In the genomic region with DNA sequence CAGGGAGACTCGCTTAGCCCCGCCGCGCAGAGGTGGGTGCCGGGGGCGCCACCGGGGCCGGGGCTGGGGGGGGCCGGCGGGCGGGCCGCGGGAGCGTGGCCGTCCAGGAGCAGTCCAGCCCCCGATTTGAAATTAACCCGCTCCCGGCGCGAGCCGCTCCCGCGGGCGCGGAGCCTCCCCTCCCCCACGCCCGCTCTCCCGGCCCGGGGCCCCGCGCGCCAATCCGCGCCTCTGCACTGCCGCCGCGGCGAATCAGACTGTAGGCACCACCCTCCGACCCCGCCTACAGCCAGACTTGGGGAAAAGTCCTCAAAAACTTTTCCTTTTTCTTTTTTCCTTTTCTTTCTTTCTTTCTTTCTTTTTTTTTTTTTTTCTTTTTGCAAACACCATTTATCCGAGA, we compare ENCODE assay signal across 8 mouse cellular contexts. TPM values are rescaled to one million over a fixed set of nuclear protein-coding genes. Genes with fewer than 3 reads are reported as not detected.
A peak's percentile ranks its signal among the peaks of the same experiment; 100 is the strongest.
DNase-seq lines count a peak whose midpoint lies in the region; ATAC-seq and TF ChIP-seq lines count a peak whose summit lies in the region.

TSS of gene E2f8 (minus strand) at position 111 of the 400 bp plus-strand sequence.

- no peak for TF ChIP-seq RAD21 in CH12.LX (IDR thresholded peaks at IDR 0.05; ENCODE audit: low read depth, low read length)

- dilution Hi-C loops in CH12.LX (cut with MboI; ENCODE audit: extremely low pct_ligation_motif_present, extremely low pct_unique_long_range_greater_than_20kb, low sequenced_read_pairs), result no loop called here

- peaks cover 4 to 13% of the 10 kb centered on the region in 2 experiments; a peak in 3 of 4 replicates for H3K4me1 ChIP-seq in CH12.LX (ENCODE audit: control insufficient read depth in 1 of 2, insufficient read depth in 2 of 2)
- peaks cover 3% of the 10 kb centered on the region; the same call in 1 of the 2 replicates for H3K4me1 ChIP-seq in embryonic facial prominence, embryonic 14.5 days (ENCODE audit: control insufficient read depth, insufficient read depth, low read length)
- peaks cover 12 to 17% of the 10 kb centered on the region in 2 experiments for H3K4me1 ChIP-seq in heart, embryonic 14.5 days (ENCODE audit: control insufficient read depth in 2 of 2, insufficient read depth in 2 of 2, low read length in 2 of 2)
- 0 out of 2 replicates have a peak, but pooled peaks cover 4% of the 10 kb centered on the region for H3K4me1 ChIP-seq in kidney, postnatal 0 days (replicated peaks; ENCODE audit: insufficient read depth, low read length)

- no peak for TF ChIP-seq EP300 in CH12.LX (IDR thresholded peaks at IDR 0.05; ENCODE audit: low read length)

- peak; percentile 48 for DNase-seq in CH12.LX (ENCODE audit: extremely low read depth)
- peak; percentile 91 for DNase-seq in adrenal gland, postnatal 14 days
- peak; percentile 93 for DNase-seq in embryonic facial prominence, embryonic 14.5 days (ENCODE audit: low spot score)
- DNase-seq in kidney, postnatal 0 days (ENCODE audit: low spot score), result peak; percentile 90
- DNase-seq in lung, postnatal 4 days, result peak; percentile 82 to 88
- peak; percentile 77 for DNase-seq in spleen, adult 12 weeks (ENCODE audit: low spot score)
- no peak for DNase-seq in frontal cortex, postnatal 36 days (ENCODE audit: low spot score in 2 of 2)

- no peak; the same call in 1 of the 2 replicates for TF ChIP-seq POLR2A in CH12.LX (IDR thresholded peaks at IDR 0.05; ENCODE audit: low read depth, low read length)

- in situ Hi-C loops in CH12.LX (cut with MboI; ENCODE audit: low pct_ligation_motif_present, low pct_unique_long_range_greater_than_20kb, low sequenced_read_pairs), result no loop called here

- H3K9me3 ChIP-seq in CH12.LX (replicated peaks; ENCODE audit: low read length), result no peaks in the 10 kb centered on the region
- no peaks in the 10 kb centered on the region for H3K9me3 ChIP-seq in embryonic facial prominence, embryonic 14.5 days (ENCODE audit: control insufficient read depth, low read length)
- no peaks in the 10 kb centered on the region for H3K9me3 ChIP-seq in heart, embryonic 14.5 days (ENCODE audit: control insufficient read depth, low read length)
- no peaks in the 10 kb centered on the region for H3K9me3 ChIP-seq in kidney, postnatal 0 days (replicated peaks; ENCODE audit: low read length)

- peak within 1 kb of the TSS; percentile 95 for H3K9ac ChIP-seq in CH12.LX (ENCODE audit: insufficient read depth, low read depth)
- H3K9ac ChIP-seq in embryonic facial prominence, embryonic 14.5 days (ENCODE audit: low read depth, low read length), result peak within 1 kb of the TSS; percentile 86
- peak within 1 kb of the TSS; percentile 90 for H3K9ac ChIP-seq in heart, embryonic 14.5 days (ENCODE audit: low read length)
- peak within 1 kb of the TSS; percentile 78 for H3K9ac ChIP-seq in kidney, postnatal 0 days (ENCODE audit: low read depth, low read length)

- no peak for TF ChIP-seq CTCF in CH12.LX (conservative IDR thresholded peaks at IDR 0.05 in 1 of 2, IDR thresholded peaks at IDR 0.05 in 1 of 2; ENCODE audit: low read depth in 2 of 2, low read length in 2 of 2)
- TF ChIP-seq CTCF in kidney, postnatal 0 days (IDR thresholded peaks at IDR 0.05; ENCODE audit: low read depth), result no peak

- peak within 1 kb of the TSS; percentile 66 to 87 (median 70) for H3K4me3 ChIP-seq in CH12.LX (replicated peaks in 1 of 3; ENCODE audit: low read depth in 2 of 3, low read length in 2 of 3, poor library complexity in 1 of 3)
- H3K4me3 ChIP-seq in embryonic facial prominence, embryonic 14.5 days (ENCODE audit: low read depth, low read length), result peak within 1 kb of the TSS; percentile 91
- peak within 1 kb of the TSS; percentile 66 to 75 for H3K4me3 ChIP-seq in heart, embryonic 14.5 days (ENCODE audit: control insufficient read depth in 1 of 2, insufficient read depth in 1 of 2, low read depth in 1 of 2, low read length in 2 of 2)
- H3K4me3 ChIP-seq in kidney, postnatal 0 days (replicated peaks; ENCODE audit: low read depth, low read length), result peak within 1 kb of the TSS; percentile 87

- 0% methylated on average over 7 of the region's 41 CpGs for WGBS in embryonic facial prominence, embryonic 14.5 days
- under 1% methylated on average over 37 of the region's 41 CpGs for WGBS in heart, embryonic 14.5 days
- WGBS in kidney, postnatal 0 days, result under 1% methylated on average over 39 of the region's 41 CpGs

- peaks cover 8 to 20% of the 10 kb centered on the region in 2 experiments for H3K36me3 ChIP-seq in CH12.LX (replicated peaks in 1 of 2; ENCODE audit: control insufficient read depth in 1 of 2, insufficient read depth in 1 of 2, low read length in 1 of 2)
- H3K36me3 ChIP-seq in embryonic facial prominence, embryonic 14.5 days (ENCODE audit: control insufficient read depth, insufficient read depth, low read length), result peaks cover 14% of the 10 kb centered on the region; the same call in 1 of the 2 replicates
- peaks cover 21% of the 10 kb centered on the region for H3K36me3 ChIP-seq in heart, embryonic 14.5 days (ENCODE audit: control insufficient read depth, insufficient read depth, low read length)
- H3K36me3 ChIP-seq in kidney, postnatal 0 days (ENCODE audit: insufficient read depth, low read length), result no peaks in the 10 kb centered on the region

- peak within 1 kb of the TSS; percentile 29; the same call in 1 of the 2 replicates for H3K27ac ChIP-seq in CH12.LX (ENCODE audit: insufficient read depth, low read depth)
- H3K27ac ChIP-seq in embryonic facial prominence, embryonic 14.5 days (replicated peaks; ENCODE audit: low read depth, low read length), result peak within 1 kb of the TSS; percentile 88
- peak within 1 kb of the TSS; percentile 80 to 86 for H3K27ac ChIP-seq in heart, embryonic 14.5 days (replicated peaks in 1 of 2; ENCODE audit: control insufficient read depth in 1 of 2, insufficient read depth in 1 of 2, low read depth in 2 of 2, low read length in 2 of 2)
- H3K27ac ChIP-seq in kidney, postnatal 0 days, result peak within 1 kb of the TSS; percentile 73

- peaks cover 46% of the 10 kb centered on the region for H3K27me3 ChIP-seq in CH12.LX (replicated peaks)
- 0 out of 2 replicates have a peak, but pooled peaks cover 10% of the 10 kb centered on the region for H3K27me3 ChIP-seq in embryonic facial prominence, embryonic 14.5 days (replicated peaks; ENCODE audit: control insufficient read depth, insufficient read depth, low read length)
- H3K27me3 ChIP-seq in heart, embryonic 14.5 days (ENCODE audit: control insufficient read depth, insufficient read depth, low read length), result no peaks in the 10 kb centered on the region
- no peaks in the 10 kb centered on the region for H3K27me3 ChIP-seq in kidney, postnatal 0 days (ENCODE audit: insufficient read depth, low read length)

- ATAC-seq in embryonic facial prominence, embryonic 14.5 days (ENCODE audit: low read depth), result peak; percentile 88
- peak; percentile 80 for ATAC-seq in heart, embryonic 14.5 days (ENCODE audit: insufficient number of reproducible peaks, insufficient read depth, low FRiP score, low read depth)
- ATAC-seq in kidney, postnatal 0 days (replicated peaks; ENCODE audit: low FRiP score, low read depth), result peak; percentile 64

- no peaks in the 10 kb centered on the region; the same call in 1 of the 2 replicates for H3K79me2 ChIP-seq in CH12.LX (replicated peaks; ENCODE audit: control insufficient read depth, extremely low read depth, insufficient read depth, poor library complexity, severe bottlenecking)

- H3K4me2 ChIP-seq in CH12.LX (ENCODE audit: insufficient read depth, low read depth, poor library complexity, severe bottlenecking), result peak within 1 kb of the TSS; percentile 86
- peak within 1 kb of the TSS; percentile 84 for H3K4me2 ChIP-seq in embryonic facial prominence, embryonic 14.5 days (ENCODE audit: low read depth, low read length)
- peak within 1 kb of the TSS; percentile 97 for H3K4me2 ChIP-seq in heart, embryonic 14.5 days (ENCODE audit: low read length)
- H3K4me2 ChIP-seq in kidney, postnatal 0 days (ENCODE audit: low read length), result peak within 1 kb of the TSS; percentile 98

TF ChIP-seq in CH12.LX, 34 proteins besides CTCF, POLR2A, EP300 and RAD21:
- TF ChIP-seq NELFE (IDR thresholded peaks at IDR 0.05; ENCODE audit: low read depth, low read length), result no peak; the same call in 1 of the 2 replicates
- peak; percentile 51; the same call in 1 of the 2 replicates for TF ChIP-seq CHD2 (IDR thresholded peaks at IDR 0.05; ENCODE audit: low read length)
- no peak for TF ChIP-seq IRF4 (IDR thresholded peaks at IDR 0.05; ENCODE audit: low read depth, low read length)
- TF ChIP-seq MXI1 (IDR thresholded peaks at IDR 0.05; ENCODE audit: low read depth, low read length), result no peak
- no peak for TF ChIP-seq GABPA (IDR thresholded peaks at IDR 0.05; ENCODE audit: insufficient replicate concordance, low read depth, low read length)
- no peak for TF ChIP-seq USF2 (conservative IDR thresholded peaks at IDR 0.05; ENCODE audit: low read depth, low read length)
- no peak for TF ChIP-seq KAT2A (IDR thresholded peaks at IDR 0.05; ENCODE audit: insufficient replicate concordance, low read length)

RNA-seq across cellular contexts. Expression of gene E2f8, which starts in this region (rescaled TPM):
- total RNA-seq in CH12.LX (2012; rRNA removed) (3.8 and 5.3 TPM in 2 replicates), CH12.LX (2014; rRNA removed) (2.4 and 2.6 TPM in 2 replicates)
- polyA plus RNA-seq in CH12.LX (2012; ENCODE audit: insufficient read length, low read depth), result 14.1 and 17.1 TPM in 2 replicates
- total RNA-seq in adrenal gland, postnatal 14 days (2021), result 5.9 and 10.4 TPM in 2 replicates
- 16.2 and 17.6 TPM in 2 replicates for polyA plus RNA-seq in embryonic facial prominence, embryonic 14.5 days (2014; fragmentation: Nextera tagmentation; extraction: Ambion mirVana)
- 16.6 and 16.9 TPM in 2 replicates for polyA plus RNA-seq in heart, embryonic 14.5 days (2014; fragmentation: Nextera tagmentation; extraction: Ambion mirVana)
- 5.5 and 7.3 TPM in 2 replicates for polyA plus RNA-seq in kidney, postnatal 0 days (2015; fragmentation: Nextera tagmentation; extraction: Ambion mirVana)

Comparison
In these comparisons a context has a peak if more than half of its experiments do, and no peak if none do; other contexts are left out.
1. DNase-seq: peak in CH12.LX (single experiment), adrenal gland, postnatal 14 days (single experiment), embryonic facial prominence, embryonic 14.5 days (single experiment), kidney, postnatal 0 days (single experiment), lung, postnatal 4 days (2 of 2) and spleen, adult 12 weeks (single experiment); none in frontal cortex, postnatal 36 days (0 of 2).
2. H3K27ac ChIP-seq: peak in every context shown above with its lines; median percentile 88 in embryonic facial prominence, embryonic 14.5 days; 83 in heart, embryonic 14.5 days; 73 in kidney, postnatal 0 days; 29 in CH12.LX.
3. Peak in every context shown above with its lines, with median percentiles within 50 percentile points of each other: H3K4me2 ChIP-seq, H3K4me3 ChIP-seq, H3K9ac ChIP-seq and ATAC-seq.